Mouse (Mus musculus): ENCODE results near the gene Dgke. TPM values are rescaled to one million over a fixed set of nuclear protein-coding genes. Genes with fewer than 3 reads are reported as not detected.
"Not testable (repeated sequence)": the region's sequence is repeated elsewhere in the genome, so short reads cannot be mapped to it uniquely, and the experiment has no call there.

Dgke gene
- polyA plus RNA-seq, 1 experiment from 2014 or later = 6.6 TPM

DNA sequence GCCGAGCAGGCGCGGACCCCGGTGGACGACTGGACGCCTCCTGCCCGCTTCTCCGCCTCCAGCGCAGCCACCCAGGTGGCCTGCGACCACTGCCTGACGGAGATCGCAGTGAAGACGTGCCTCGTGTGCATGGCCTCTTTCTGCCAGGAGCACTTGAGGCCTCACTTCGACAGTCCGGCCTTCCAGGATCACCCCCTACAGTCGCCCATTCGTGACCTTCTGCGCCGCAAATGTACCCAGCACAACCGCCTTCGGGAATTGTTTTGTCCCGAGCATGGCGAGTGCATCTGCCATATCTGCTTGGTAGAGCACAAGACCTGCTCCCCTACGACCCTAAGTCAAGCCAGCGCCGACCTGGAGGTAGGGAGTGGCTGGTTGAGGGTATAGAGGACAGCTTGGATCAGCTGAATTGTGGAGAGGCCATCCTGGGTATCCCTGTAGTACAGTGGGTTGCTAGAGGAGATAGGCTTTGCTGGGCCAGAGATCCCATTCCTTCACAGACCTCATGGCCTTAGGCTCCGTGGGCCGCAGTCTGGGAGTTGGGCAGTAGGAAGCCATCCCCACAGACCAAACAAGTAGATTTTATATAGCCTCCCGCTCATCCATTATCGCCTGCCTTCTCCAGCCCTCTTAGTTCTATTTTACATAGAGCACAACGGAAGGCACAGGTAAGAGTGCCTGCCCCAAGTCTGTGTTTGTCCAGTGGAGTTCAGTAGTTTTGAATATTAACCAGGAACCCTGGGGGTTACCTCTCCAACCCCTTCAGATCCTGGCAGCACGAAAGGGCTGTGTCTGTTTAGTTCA is 66.7 kb downstream of the Dgke start:
- Histone ChIP-seq H3K9me3 (no peaks in the 10 kb centered on the region), H3K4me1 (0 out of 2 replicates have a peak, but pooled peaks cover 5% of the 10 kb centered on the region), H3K27ac (no peak overlapping the region), H3K27me3 (peaks cover 23% of the 10 kb centered on the region), H3K4me2 (replicated peaks) (peak overlapping the region; percentile 60), H3K4me3 (peak overlapping the region; percentile 44), H3K36me3 (no peaks in the 10 kb centered on the region), H3K9ac (peak overlapping the region; percentile 37; the same call in 1 of the 2 replicates)
- no peak for ATAC-seq (ENCODE audit: insufficient number of reproducible peaks, insufficient read depth, low FRiP score, low TSS enrichment)
- 23% methylated on average over 33 of the region's 33 CpGs for WGBS

DNA sequence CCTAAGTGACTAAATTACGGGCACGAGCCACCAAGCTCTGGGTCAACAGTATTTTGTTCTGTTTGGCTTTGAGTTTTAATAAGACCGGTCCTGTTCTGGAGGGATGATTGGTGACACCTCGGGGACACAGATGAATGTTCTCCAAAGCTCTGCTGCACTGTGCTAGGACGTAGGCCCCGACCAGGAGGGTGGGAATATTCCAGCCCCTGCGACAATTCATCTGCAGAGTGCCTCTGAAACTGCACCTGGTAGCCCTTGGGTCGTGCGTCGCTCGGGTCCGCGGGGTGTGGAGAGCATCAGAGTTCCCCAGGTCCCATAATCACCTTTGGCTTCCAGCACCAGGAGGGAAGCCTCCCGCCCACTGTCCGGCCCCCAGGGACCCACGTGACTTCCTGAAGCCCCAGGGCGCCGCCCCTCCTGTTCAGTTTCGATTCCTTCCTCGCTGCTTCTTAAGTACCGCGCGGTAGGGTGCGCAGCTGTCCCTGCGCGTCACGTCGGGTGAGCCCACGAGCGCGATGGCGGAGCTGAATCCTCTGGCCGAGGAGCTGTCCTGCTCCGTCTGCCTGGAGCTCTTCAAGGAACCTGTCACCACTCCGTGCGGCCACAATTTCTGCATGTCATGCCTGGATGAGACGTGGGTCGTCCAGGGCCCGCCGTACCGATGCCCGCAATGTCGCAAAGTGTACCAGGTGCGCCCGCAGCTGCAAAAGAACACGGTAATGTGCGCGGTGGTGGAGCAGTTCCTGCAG is 67.5 kb downstream of the Dgke start, which contains the start of gene Trim25:
Gene Trim25 (plus strand): TSS at position 403 of the 749 bp plus-strand sequence.
- Histone ChIP-seq H3K36me3 (no peaks in the 10 kb centered on the region), H3K4me1 (0 out of 2 replicates have a peak, but pooled peaks cover 5% of the 10 kb centered on the region), H3K9ac (peak within 1 kb of the TSS; percentile 37; the same call in 1 of the 2 replicates), H3K27me3 (peaks cover 23% of the 10 kb centered on the region), H3K4me2 (replicated peaks) (peak within 1 kb of the TSS; percentile 60), H3K27ac (no peak within 1 kb of the TSS), H3K9me3 (no peaks in the 10 kb centered on the region), H3K4me3 (peak within 1 kb of the TSS; percentile 44)
- whole genome bisulfite sequencing = 3% methylated on average over 48 of the region's 48 CpGs
- ATAC-seq (ENCODE audit: insufficient number of reproducible peaks, insufficient read depth, low FRiP score, low TSS enrichment) = no peak; the same call in 1 of the 2 replicates

GRCm38 (mm10) chr11:88998406-88998805 is 68.2 kb downstream of the Dgke start:
- 14% methylated on average over 3 of the region's 3 CpGs for WGBS
- ATAC-seq (ENCODE audit: insufficient number of reproducible peaks, insufficient read depth, low FRiP score, low TSS enrichment) = no peak
- Histone ChIP-seq H3K27ac (no peak overlapping the region), H3K4me1 (0 out of 2 replicates have a peak, but pooled peaks cover 5% of the 10 kb centered on the region), H3K36me3 (no peaks in the 10 kb centered on the region), H3K27me3 (peaks cover 23% of the 10 kb centered on the region), H3K9me3 (no peaks in the 10 kb centered on the region), H3K4me3 (no peak overlapping the region), H3K9ac (no peak overlapping the region), H3K4me2 (replicated peaks) (peak overlapping the region; percentile 60; the same call in 1 of the 2 replicates)

DNA sequence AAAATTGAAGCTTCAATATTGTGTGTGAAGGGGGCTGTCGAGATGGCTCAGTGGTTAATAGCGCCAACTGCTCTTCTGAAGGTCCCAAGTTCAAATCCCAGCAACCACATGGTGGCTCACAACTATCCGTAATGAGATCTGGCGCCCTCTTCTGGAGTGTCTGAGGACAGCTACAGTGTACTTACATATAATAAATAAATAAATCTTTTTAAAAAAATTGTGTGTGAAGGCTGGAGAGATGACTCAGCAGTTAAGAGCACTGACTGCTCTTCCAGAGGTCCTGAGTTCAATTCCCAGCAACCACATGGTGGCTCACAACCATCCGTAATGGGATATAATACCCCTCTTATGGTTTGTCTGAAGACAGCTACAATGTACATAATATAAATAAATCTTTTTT is 69.3 kb downstream of the Dgke start:
- H3K9me3 ChIP-seq; H3K9ac ChIP-seq; ATAC-seq (ENCODE audit: insufficient number of reproducible peaks, insufficient read depth, low FRiP score, low TSS enrichment); H3K27ac ChIP-seq; H3K36me3 ChIP-seq; H3K4me1 ChIP-seq; H3K4me3 ChIP-seq; H3K4me2 ChIP-seq (replicated peaks): not testable (repeated sequence)
- H3K27me3 ChIP-seq = peaks cover 23% of the 10 kb centered on the region
- WGBS = 84% methylated on average over 5 of the region's 5 CpGs

DNA sequence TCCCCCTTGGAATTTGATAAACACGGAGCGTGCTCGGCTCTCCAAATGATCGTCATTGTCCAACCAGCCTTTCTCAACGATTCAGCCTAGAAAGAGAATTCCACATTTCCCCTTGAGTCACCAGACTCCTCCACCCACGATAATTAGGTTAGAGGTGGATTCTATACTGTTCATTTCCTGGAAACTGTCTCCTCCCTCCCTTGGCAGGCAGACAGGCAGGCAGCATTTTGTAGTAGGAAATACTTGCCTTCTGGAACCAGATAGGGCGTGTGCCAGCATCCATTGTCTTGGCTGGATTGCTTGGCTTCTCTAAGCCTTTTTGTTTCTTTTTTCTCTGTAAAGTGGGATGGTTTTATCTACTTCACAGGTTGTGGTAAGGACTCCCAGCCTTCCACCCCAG is 70.2 kb downstream of the Dgke start:
- no peak overlapping the region for H3K9ac ChIP-seq
- no peak overlapping the region for H3K4me2 ChIP-seq (replicated peaks)
- WGBS = 65% methylated on average over 7 of the region's 7 CpGs
- 0 out of 2 replicates have a peak, but pooled peaks cover 5% of the 10 kb centered on the region for H3K4me1 ChIP-seq
- ATAC-seq (ENCODE audit: insufficient number of reproducible peaks, insufficient read depth, low FRiP score, low TSS enrichment) = no peak
- no peaks in the 10 kb centered on the region; the same call in 1 of the 2 replicates for H3K36me3 ChIP-seq
- no peaks in the 10 kb centered on the region for H3K9me3 ChIP-seq
- peaks cover 23% of the 10 kb centered on the region for H3K27me3 ChIP-seq
- H3K4me3 ChIP-seq = no peak overlapping the region
- H3K27ac ChIP-seq = no peak overlapping the region

GRCm38 (mm10) chr11:88995616-88996015 is 71.0 kb downstream of the Dgke start:
- H3K9me3 ChIP-seq = no peaks in the 10 kb centered on the region
- no peak overlapping the region for H3K4me2 ChIP-seq (replicated peaks)
- no peak overlapping the region for H3K4me3 ChIP-seq
- peaks cover 5% of the 10 kb centered on the region for H3K36me3 ChIP-seq
- H3K4me1 ChIP-seq = 0 out of 2 replicates have a peak, but pooled peaks cover 5% of the 10 kb centered on the region
- ATAC-seq (ENCODE audit: insufficient number of reproducible peaks, insufficient read depth, low FRiP score, low TSS enrichment) = no peak
- H3K27me3 ChIP-seq = peaks cover 23% of the 10 kb centered on the region
- 88% methylated on average over 2 of the region's 2 CpGs for WGBS
- no peak overlapping the region for H3K27ac ChIP-seq
- H3K9ac ChIP-seq = no peak overlapping the region

DNA sequence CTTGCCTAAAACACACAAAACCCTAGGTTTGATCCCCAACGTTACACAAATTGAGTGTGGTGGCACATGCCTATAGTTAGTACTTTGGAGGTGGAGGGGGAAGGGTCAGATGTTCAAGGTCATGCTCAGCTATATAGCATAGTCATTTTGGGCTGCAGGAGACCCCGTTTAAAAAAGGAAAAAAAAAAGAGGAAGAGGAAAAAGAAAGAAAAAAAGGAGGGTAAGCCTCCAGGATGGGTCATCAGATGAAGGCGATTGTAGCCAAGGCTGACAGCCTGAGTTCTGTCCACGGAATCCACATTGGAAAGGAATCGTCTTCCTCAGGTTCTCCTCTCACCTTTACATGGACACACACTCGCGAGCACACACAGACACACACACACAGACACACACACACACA is 72.2 kb downstream of the Dgke start:
- Histone ChIP-seq H3K9me3 (no peaks in the 10 kb centered on the region), H3K36me3 (peaks cover 8% of the 10 kb centered on the region), H3K9ac (no peak overlapping the region), H3K4me3 (no peak overlapping the region), H3K27ac (no peak overlapping the region), H3K27me3 (peaks cover 12% of the 10 kb centered on the region), H3K4me2 (replicated peaks) (no peak overlapping the region), H3K4me1 (0 out of 2 replicates have a peak, but pooled peaks cover 4% of the 10 kb centered on the region)
- no peak for ATAC-seq (ENCODE audit: insufficient number of reproducible peaks, insufficient read depth, low FRiP score, low TSS enrichment)
- WGBS = 89% methylated on average over 7 of the region's 7 CpGs

DNA sequence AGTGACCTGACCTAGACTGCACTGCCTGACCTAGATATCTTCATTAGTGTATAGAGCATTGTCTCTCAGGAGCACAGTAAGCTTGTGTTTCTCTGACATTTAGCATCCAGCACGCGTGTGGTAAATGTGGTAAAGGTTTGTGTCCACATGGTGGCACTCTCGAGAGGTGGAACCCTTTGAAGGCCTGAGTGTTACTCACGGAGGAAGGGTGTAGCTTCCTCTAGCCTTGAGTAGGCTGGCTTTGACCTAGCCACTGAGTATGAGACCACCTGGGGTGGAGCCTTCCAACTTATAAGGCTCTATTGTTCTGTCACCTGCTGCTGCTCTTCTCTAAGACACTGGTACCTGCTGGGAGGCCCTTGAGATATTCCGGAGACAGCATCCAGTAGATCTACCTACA is 73.0 kb downstream of the Dgke start:
- Histone ChIP-seq H3K27ac (no peak overlapping the region), H3K4me1 (no peaks in the 10 kb centered on the region), H3K4me2 (replicated peaks) (no peak overlapping the region), H3K27me3 (peaks cover 4% of the 10 kb centered on the region), H3K36me3 (peaks cover 8% of the 10 kb centered on the region), H3K9me3 (no peaks in the 10 kb centered on the region), H3K4me3 (no peak overlapping the region), H3K9ac (no peak overlapping the region)
- WGBS = 19% methylated on average over 5 of the region's 5 CpGs
- ATAC-seq (ENCODE audit: insufficient number of reproducible peaks, insufficient read depth, low FRiP score, low TSS enrichment) = no peak

DNA sequence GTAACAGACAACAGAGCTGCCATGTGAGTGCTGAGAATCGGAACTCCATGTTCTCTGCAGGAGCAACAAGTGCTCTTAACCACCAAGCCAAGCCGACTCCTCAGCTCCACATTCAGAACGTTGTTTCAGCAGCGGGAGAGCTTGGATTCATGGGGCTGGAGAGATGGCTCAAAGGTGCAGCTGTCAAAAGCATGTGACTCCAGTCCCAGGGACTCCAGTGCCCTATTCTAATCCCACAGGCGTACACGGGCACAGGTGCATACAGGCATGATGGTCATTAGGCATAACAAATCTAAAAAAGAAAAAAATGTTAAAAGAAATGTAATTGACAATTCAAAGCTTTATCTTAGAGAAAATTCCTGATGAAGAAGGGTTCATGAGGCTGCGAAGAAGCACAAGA is 73.5 kb downstream of the Dgke start:
- H3K27ac ChIP-seq = no peak overlapping the region
- H3K9me3 ChIP-seq = no peaks in the 10 kb centered on the region
- H3K36me3 ChIP-seq = peaks cover 12% of the 10 kb centered on the region
- H3K27me3 ChIP-seq = no peaks in the 10 kb centered on the region
- no peak overlapping the region for H3K4me3 ChIP-seq
- WGBS = 60% methylated on average over 7 of the region's 7 CpGs
- H3K9ac ChIP-seq = no peak overlapping the region
- H3K4me2 ChIP-seq (replicated peaks) = no peak overlapping the region
- ATAC-seq (ENCODE audit: insufficient number of reproducible peaks, insufficient read depth, low FRiP score, low TSS enrichment) = no peak
- H3K4me1 ChIP-seq = no peaks in the 10 kb centered on the region

GRCm38 (mm10) chr11:88989530-88989929 is 77.1 kb downstream of the Dgke start:
- ATAC-seq (ENCODE audit: insufficient number of reproducible peaks, insufficient read depth, low FRiP score, low TSS enrichment) = no peak
- WGBS = 71% methylated on average over 5 of the region's 5 CpGs
- peaks cover 38% of the 10 kb centered on the region for H3K36me3 ChIP-seq

DNA sequence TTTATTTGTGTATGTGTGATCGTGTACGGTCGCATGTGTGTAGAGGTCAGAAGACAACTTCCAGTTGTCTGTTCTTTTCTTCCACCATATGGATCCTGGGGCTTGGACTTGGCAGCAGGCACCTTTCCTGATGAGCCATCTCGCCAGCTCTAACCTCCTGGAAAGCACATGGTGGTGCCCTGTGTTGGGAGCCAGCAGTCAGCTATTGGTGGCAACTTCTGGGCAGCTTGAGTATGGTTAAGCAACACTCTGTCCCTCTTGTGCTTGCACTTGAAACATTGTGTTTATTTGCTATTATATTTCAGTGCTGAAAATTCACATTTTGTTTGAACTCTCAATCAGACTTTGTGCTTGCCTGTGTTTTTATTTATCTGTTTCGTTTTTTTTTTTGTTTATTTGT is 77.7 kb downstream of the Dgke start:
- H3K27ac ChIP-seq = no peak overlapping the region
- no peak for ATAC-seq (ENCODE audit: insufficient number of reproducible peaks, insufficient read depth, low FRiP score, low TSS enrichment)
- H3K4me2 ChIP-seq (replicated peaks) = no peak overlapping the region

More at GRCm38 (mm10) chr11:88989530-88989929, 77.1 kb downstream of the Dgke start:
- no peaks in the 10 kb centered on the region for H3K4me1 ChIP-seq
- H3K9me3 ChIP-seq = no peaks in the 10 kb centered on the region
- no peak overlapping the region for H3K27ac ChIP-seq
- no peak overlapping the region for H3K4me3 ChIP-seq
- H3K27me3 ChIP-seq = no peaks in the 10 kb centered on the region
- no peak overlapping the region for H3K9ac ChIP-seq
- no peak overlapping the region for H3K4me2 ChIP-seq (replicated peaks)

More for the DNA sequence above, 77.7 kb downstream of the Dgke start:
- H3K36me3 ChIP-seq = peaks cover 43% of the 10 kb centered on the region
- no peak overlapping the region for H3K4me3 ChIP-seq
- no peaks in the 10 kb centered on the region for H3K9me3 ChIP-seq
- WGBS = 77% methylated on average over 5 of the region's 5 CpGs
- H3K4me1 ChIP-seq = no peaks in the 10 kb centered on the region
- no peak overlapping the region for H3K9ac ChIP-seq
- no peaks in the 10 kb centered on the region for H3K27me3 ChIP-seq

All from embryonic facial prominence, embryonic 12.5 days (tissue).